Mouse (Mus musculus): Measurements from ENCODE around the gene Ankrd55.

- TF ChIP-seq SMC3 (IDR thresholded peaks at IDR 0.05; ENCODE audit: low read depth, low read length) (no peak), CTCF (conservative IDR thresholded peaks at IDR 0.05 in 1 of 2, IDR thresholded peaks at IDR 0.05 in 1 of 2; ENCODE audit: low read depth in 2 of 2, low read length in 2 of 2) (no peak), MXI1 (IDR thresholded peaks at IDR 0.05; ENCODE audit: low read depth, low read length) (no peak)
Observed at GRCm38 (mm10) chr13:112416410-112417162, 128.3 kb downstream of the Ankrd55 start.
